Mouse (Mus musculus): ENCODE results near the gene Mphosph8.
A peak's percentile ranks its signal among the peaks of the same experiment; 100 is the strongest.

Gene Mphosph8

DNA sequence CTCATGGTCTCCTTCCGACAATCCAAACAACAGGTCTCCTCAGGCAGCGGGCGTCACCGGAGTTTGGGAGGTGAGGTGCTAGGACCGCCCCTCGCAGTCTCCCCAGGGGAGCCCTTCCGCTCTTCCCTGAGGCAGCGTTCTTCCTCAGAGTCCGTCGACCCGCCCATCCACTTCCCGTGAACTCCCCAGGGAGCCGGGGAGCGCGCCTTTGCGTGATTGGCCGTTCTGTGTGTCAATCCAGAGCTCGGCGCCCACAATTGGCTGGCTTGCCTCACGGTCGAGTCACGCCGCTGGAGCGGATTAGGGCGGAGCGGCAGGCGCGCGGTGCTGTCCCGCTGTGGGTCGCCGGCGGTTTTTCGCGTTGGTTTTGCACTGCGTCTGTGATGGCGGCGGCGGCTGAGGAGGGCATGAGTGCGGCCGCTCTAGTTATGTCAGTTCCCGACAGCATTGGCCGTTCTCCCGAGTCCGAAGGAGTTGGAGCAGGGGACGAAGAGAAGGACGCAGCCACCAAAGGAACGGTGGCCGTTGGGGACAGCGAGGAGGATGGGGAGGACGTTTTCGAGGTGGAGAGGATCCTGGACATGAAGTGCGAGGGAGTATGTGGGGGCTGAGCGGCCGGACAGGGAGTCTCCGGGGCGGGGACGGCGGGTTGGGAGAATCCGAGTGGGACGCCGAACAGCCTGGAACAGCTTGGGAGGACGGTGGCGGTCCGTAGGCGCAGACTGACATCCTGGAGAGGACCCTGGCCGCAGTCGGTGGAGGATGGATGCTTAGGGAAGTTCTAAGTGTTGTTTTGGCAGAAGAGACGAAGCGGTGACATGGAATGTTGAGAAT lies at the start of gene Mphosph8:
Mphosph8 (plus strand) TSS at position 280 of the 834 bp plus-strand sequence.
- peak; percentile 99 for DNase-seq

DNA sequence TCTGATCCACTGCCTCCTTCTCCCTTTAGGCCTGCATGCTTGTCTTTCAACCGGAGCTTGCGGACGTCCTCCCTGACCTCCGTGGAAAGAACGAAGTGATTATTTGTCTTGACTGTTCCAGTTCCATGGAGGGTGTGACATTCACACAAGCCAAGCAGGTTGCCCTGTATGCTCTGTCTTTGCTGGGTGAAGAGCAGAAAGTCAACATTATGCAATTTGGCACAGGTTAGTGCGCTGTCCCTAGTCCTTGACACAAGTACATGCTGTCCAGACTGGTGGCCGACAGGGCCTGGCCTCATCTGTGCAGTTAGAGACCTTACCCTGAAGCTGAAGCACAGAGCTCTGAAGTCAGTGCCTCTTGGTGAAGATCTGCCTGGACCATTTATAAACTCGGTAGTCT lies 47.6 kb upstream of the Mphosph8 start:
- no peak for DNase-seq

DNA sequence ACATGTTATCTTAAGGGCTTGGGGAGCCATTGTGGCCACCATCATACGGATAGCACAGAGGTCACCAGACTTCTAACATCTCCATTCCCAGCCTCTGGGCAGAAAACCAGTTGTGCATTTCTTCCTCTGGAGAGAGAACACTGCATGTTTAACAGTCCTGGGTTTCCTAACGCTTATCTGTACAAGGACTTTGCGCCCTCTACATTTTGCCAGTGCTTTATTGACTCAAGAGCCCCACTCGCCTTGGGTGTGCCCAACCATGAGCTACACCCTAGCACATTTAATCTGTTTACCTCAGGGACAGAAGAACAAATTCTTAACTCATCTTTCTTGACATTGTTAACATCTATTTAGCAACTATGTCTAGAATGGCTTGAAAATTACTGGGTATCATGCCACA lies 41.8 kb upstream of the Mphosph8 start:
- no peak for DNase-seq

DNA sequence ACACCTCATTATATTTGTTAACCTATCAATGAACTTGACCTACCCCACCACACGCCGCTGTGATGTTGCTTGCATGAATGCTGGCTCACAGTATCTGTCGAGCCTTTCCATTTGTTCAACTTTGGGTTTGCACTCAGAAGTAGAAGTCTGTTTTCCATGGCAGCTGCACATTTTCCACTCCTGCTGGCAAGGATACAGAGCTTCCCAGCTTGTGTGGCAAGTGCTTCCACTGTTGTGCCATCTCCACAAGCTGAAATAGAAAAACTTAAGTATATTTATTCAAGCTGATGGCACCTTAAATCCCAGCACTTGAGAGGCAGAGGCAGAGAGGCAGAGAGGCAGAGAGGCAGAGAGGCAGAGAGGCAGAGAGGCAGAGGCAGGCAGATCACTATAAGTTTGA lies 39.7 kb upstream of the Mphosph8 start:
- no peak for DNase-seq

DNA sequence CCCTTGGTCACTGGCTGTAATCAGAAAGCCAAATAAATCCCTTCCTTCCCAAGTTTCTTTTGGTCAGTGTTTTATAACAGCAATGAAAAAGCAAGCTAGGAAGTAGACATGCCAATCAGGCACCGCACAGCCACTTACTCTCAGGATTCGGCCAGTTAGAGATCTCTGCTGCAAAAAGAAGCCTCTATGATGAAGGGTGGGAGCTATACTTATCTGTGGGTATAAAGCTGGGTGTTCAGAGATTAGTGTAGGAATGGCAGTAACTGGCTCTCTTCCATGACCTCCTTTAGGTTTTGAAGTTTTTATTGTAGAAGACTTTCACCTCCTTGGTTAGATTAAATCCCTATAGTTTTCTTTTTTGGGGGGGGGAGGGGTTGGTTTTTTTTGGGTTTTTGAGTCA lies 36.9 kb upstream of the Mphosph8 start:
- no peak for DNase-seq

DNA sequence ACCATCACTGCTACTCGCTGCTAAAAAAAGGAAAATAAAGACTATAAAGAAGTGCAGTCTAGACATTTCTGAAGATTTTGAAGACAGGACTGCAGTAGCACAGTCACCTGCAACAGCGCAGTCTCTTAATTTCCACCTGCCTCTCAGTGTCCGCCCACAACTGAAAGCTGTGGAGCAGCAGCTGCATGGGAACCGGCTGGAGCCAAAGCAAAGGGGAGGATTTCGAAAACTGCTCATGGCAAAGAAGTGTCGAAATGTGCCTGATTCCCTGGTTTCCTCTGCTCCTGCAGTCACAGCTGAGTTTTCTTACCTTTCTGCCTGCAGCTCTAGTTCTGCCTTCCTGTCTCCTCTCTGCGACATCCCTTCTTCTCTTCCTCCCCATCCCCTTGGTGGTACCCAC lies 20.8 kb upstream of the Mphosph8 start:
- DNase-seq: no peak

DNA sequence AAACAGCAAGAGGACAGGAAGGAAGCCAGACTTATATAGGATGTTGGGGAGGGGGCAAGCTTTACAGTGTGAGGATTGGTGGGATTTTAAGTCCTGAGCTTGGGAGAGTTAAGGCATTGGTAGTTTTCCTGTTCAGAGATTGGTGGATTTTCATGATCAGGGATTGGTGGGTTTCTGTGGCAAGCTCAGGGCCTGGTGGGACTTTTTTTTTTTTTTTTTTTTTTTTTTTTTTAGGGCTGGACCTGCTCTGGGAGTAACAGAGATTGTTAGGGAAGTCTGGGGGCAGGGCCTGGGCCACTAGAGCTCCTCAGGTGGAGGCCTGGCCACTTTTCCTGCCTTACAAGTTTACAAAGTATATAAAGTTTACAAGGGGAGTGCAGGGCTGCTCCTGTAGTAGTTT lies 18.6 kb upstream of the Mphosph8 start:
- DNase-seq: no peak

DNA sequence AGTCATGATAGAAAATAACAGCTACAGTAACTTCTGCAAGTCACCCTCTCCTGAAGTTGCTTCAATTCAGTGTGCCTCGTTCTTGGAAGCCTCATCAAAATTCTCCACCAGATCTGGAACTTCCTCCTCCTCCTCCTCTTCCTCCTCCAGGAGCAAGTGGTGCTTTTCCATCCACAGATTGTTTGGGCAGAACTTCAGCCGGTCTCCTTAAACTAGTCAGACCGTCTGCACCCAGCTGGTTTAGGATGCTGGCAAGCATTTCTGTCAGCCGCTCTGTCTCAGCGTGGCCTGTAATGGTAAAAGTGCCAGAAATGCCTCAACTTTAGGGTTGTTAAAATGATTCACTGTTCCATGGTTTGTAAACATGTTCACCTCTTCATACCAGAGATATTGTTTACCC lies 2.4 kb upstream of the Mphosph8 start:
- DNase-seq: no peak

DNA sequence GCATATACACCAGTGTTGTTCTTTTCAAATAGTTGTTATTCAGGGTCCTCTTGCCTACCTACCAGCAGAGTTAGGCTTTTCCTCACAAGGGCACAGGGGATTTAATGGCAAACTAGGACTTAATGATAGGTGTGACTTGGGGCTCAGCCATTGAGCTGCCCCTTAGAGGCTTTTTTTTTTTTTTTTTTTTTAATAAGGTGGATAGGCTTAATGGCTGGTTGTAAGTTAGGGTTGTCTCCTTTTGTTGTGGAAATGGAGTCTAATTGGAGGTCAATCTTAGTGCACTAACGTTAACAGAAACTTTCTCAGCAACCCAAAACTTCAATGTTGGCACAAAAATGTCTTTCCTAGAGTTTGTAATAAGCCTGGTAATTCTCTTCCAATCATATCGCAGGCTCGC lies 1.1 kb upstream of the Mphosph8 start:
- DNase-seq: no peak

DNA sequence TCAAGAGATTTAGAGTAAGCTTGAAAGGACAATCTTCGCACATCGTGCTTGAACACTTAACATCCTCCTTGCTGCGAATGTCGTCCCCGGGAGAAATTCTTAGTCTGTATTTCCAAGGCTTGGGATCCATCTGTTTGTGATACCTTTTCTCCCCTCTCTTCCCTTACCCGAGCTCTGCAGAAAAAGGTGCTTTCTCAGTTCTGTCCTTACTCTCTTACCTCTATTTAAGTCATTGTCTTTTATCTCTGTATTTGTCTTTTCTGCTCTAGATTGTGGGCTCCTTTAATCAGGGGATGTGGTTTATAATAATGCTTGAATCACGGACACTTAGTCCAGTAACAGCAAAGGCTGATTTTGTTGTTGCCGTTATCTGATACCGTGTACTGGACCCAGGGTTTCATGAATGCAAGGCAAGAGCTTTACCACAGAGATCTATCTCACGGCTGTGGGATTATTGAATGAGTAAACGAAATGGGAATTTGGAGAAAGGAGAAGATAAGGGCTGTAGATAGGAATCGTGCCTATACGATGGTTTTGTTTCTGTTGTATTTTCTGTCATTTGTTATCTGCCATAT lies 1.1 kb downstream of the Mphosph8 start:
- peak; percentile 14 for DNase-seq

DNA sequence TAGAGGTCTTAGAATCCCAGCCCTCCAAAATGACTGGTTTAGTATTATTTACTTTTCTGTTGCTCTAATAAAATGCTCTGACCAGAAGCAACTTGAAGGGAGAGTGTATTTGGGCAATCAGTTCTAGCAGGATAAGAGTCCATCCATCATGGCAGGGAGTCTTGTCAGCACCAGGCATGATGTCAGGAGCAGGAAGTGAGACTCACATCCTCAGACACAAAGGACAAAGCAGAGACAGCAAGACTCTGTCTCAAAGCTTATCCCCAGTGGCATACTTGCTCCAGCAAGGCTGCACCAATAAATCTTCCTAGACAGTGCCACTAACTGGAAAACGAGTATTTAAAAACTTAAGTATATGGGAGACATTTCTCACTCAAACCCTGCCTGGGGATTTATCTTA lies 17.4 kb downstream of the Mphosph8 start:
- no peak for DNase-seq

DNA sequence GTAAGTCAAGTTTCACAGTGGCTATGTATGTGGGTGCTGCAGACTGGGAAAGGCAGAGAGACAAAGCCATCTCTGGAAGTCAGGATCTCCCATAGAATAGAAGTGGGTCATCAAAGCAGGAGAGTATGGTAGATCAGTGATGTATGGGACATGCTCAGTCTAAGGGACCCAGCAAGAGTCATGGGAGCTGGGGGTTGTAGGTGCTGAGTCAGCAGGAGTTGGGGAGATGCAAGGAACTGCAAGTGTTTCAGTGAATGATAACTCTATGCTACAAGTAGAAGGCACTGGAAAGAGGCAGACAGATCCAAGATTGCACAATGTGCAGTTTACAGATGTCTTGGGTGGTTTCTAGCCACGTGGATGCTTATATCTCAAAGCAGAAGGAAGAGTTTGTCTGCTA lies 21.1 kb downstream of the Mphosph8 start:
- DNase-seq: no peak

DNA sequence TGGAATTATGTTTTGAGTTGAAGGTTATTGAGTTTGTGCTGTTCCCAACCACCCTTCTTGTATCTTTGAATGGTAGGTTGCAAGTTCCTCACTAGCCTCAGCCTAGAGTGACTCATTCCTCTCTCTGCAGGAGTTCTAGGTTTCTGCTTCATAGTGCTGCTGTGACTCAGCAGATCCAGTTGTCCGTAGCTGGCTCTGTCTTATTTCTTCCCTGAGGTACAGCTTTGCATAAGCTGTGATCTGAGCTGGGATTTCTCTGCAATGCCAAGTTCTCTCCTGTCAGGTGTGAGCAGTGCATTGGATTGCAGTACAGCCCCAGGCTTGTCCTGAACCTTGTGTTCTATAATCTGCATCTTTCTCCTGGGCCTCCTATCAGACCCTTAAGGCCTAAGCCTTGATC lies 21.7 kb downstream of the Mphosph8 start:
- no peak for DNase-seq

DNA sequence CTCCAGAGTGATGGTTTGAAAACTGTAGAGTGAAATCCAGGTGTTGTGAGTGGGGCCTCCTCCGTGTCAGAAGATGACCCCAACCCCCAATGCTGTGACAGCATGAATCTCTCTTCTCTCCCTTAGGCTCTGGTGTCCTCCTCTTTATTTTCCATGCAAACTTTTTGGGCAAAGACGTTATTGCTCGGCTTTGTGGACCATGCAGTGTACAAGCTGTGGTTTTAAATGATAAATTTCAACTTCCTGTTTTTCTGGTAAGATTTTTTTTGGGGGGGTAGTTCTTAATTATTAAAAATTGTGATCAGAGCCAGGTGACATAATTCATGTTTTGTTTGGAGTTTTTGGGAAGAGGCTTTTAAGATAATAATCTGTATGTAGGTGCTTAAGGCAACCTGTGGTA lies 27.4 kb downstream of the Mphosph8 start:
- no peak for DNase-seq

DNA sequence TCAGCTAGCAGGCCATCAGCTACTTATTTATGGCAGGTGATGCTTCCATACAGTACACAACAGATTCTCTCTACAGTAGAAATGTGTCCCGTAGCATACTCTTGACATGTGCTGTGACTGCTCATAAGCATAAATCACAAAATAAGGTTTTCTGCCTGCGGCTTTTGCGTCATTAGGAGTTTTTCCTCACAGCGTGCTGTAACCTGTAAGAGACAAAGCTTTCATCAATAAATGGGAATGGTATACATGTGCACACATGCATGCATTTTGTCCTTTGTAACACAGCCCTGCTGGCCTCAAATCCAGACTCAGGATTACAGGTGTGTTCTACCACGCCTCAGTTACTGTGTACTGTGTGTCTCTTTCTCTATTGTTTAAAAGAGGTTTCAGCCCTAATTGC lies 29.8 kb downstream of the Mphosph8 start:
- no peak for DNase-seq

DNA sequence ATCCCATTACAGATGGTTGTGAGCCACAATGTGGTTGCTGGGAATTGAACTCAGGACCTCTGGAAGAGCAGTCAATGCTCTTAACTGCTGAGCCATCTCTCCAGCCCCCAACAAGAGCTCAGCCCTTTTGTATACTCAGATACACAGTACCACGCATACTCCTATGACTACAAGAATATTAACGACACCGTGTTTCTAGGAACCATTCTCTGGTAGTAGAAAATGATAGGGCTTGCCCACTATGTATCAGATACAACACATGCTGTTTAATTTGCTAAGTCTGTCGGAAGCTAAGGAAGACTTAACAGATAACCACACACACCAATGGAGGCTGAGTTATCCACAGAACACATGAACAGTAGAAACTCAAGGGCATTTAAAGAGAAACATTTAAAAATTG lies 34.6 kb downstream of the Mphosph8 start:
- DNase-seq: no peak

DNA sequence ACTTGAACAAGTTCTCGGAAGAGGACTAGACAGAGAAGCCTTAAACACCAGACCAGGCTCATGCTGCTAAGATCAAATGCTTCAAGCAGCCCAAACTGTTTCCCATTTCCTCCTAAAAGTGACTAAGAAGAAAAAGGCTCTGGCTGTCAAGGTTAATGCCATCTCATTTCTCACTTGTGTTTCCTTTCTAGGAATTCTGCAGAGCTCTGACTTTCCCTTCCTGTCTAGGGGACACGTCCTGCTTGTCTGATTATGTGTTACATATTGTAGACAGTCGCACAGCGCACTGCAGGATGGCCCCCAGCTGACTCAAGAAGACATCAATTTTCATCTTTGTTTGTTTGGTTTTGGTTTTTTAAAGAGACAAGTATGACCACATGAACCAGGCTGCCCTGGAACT lies 37.6 kb downstream of the Mphosph8 start:
- DNase-seq: no peak

DNA sequence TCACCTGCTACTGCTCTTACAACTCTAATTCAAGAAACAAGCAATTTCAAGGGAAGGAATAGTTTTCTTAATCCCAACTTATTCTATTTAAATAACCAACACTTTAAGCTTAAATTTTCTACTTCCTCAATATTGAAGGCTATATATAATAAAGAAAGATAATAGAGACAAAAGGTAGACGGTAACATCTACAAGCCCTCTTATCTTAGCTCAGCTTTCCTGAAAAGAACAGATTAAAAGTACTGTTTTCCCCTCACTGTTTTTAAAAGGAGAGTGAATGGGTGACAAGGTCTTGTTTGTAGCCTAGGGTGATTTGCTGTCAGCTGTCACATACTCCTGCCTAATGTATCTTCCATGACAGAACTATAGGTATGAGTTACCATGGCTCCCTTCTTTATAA lies 58.4 kb downstream of the Mphosph8 start:
- DNase-seq: no peak

DNA sequence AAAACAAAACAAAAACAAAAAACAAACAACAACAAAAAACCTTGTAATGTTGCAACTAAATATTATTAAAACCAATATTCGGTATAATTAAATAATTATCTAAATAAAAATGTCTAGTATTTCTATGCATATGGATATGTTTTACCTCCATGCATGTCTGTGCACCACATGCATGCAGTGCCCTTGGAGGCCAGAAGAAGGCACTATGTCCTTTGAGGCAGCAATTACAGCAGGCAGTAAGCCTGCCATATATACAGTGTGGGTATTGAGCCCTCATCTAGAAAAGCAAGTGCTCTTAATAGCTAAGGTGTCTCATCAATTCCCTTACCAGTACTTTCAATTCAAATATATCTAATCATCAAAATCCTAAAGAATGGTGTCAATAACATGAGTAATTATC lies 72.1 kb downstream of the Mphosph8 start:
- DNase-seq: no peak

Data from cerebellum, adult 9-10 months (tissue).